Mouse (Mus musculus): ENCODE measurements at regions not wholly inside any gene's neighbourhood (a gene's known extent, or its start where the extent isn't known, plus 50 kb on each side); places are given as distances from the start of the nearest gene placed in this dataset.

GRCm38 (mm10) chr12:112235841-112236240 is 89.8 kb downstream of the Kif26a start:
- no peak for DNase-seq (ENCODE audit: low spot score in 2 of 2)

- DNase-seq (ENCODE audit: low spot score in 2 of 2) = no peak
Measured at GRCm38 (mm10) chr12:112237061-112237490, 91.1 kb downstream of the Kif26a start.

GRCm38 (mm10) chr12:112238834-112239233 is 92.8 kb downstream of the Kif26a start:
- DNase-seq (ENCODE audit: low spot score in 2 of 2) = no peak

- peak; percentile 45 to 53 for DNase-seq (ENCODE audit: low spot score in 2 of 2)
Measured at GRCm38 (mm10) chr12:112241740-112242171, 95.7 kb downstream of the Kif26a start.

- no peak for DNase-seq (ENCODE audit: low spot score in 2 of 2)
Measured at GRCm38 (mm10) chr12:112243231-112243630, 97.2 kb downstream of the Kif26a start.

GRCm38 (mm10) chr12:112250894-112251293 is 104.9 kb downstream of the Kif26a start:
- DNase-seq (ENCODE audit: low spot score in 2 of 2) = no peak

GRCm38 (mm10) chr12:112253461-112253860 is 107.5 kb downstream of the Kif26a start:
- DNase-seq (ENCODE audit: low spot score in 2 of 2) = peak in 1 of 2 experiments; percentile 36

- no peak for DNase-seq (ENCODE audit: low spot score in 2 of 2)
Measured at GRCm38 (mm10) chr12:112255223-112255622, 109.2 kb downstream of the Kif26a start.

GRCm38 (mm10) chr12:112257691-112258090 is 111.7 kb downstream of the Kif26a start:
- no peak for DNase-seq (ENCODE audit: low spot score in 2 of 2)

- DNase-seq (ENCODE audit: low spot score in 2 of 2) = peak; percentile 86 to 87
Measured at GRCm38 (mm10) chr12:112263283-112264056, 117.5 kb downstream of the Kif26a start.

- no peak for DNase-seq (ENCODE audit: low spot score in 2 of 2)
Measured at GRCm38 (mm10) chr12:112264201-112264600, 118.2 kb downstream of the Kif26a start.

GRCm38 (mm10) chr12:112265289-112265969 is 119.4 kb downstream of the Kif26a start:
- DNase-seq (ENCODE audit: low spot score in 2 of 2) = no peak

GRCm38 (mm10) chr12:112274026-112274425 is 128.0 kb downstream of the Kif26a start:
- no peak for DNase-seq (ENCODE audit: low spot score in 2 of 2)

- DNase-seq (ENCODE audit: low spot score in 2 of 2) = no peak
Measured at GRCm38 (mm10) chr12:112274756-112275155, 128.7 kb downstream of the Kif26a start.

GRCm38 (mm10) chr12:112276651-112277050 is 130.6 kb downstream of the Kif26a start:
- DNase-seq (ENCODE audit: low spot score in 2 of 2) = no peak

GRCm38 (mm10) chr12:112277511-112277910 is 131.5 kb downstream of the Kif26a start:
- DNase-seq (ENCODE audit: low spot score in 2 of 2) = no peak

- no peak for DNase-seq (ENCODE audit: low spot score in 2 of 2)
Measured at GRCm38 (mm10) chr12:112285096-112285495, 139.1 kb downstream of the Kif26a start.

GRCm38 (mm10) chr12:112288786-112289185 is 142.8 kb downstream of the Kif26a start:
- no peak for DNase-seq (ENCODE audit: low spot score in 2 of 2)

- peak; percentile 85 for DNase-seq (ENCODE audit: low spot score in 2 of 2)
Measured at GRCm38 (mm10) chr12:112290299-112290698, 144.3 kb downstream of the Kif26a start.

GRCm38 (mm10) chr12:112291748-112292561 is 145.9 kb downstream of the Kif26a start:
- no peak for DNase-seq (ENCODE audit: low spot score in 2 of 2)

- DNase-seq (ENCODE audit: low spot score in 2 of 2) = no peak
Measured at GRCm38 (mm10) chr12:112293105-112293504, 147.1 kb downstream of the Kif26a start.

GRCm38 (mm10) chr12:112295337-112295941 is 149.4 kb downstream of the Kif26a start:
- no peak for DNase-seq (ENCODE audit: low spot score in 2 of 2)
